Mouse (Mus musculus): ENCODE data around the gene Creb5. TPM values are rescaled to one million over a fixed set of nuclear protein-coding genes. Genes with fewer than 3 reads are reported as not detected.

Gene Creb5
- polyA plus RNA-seq, 1 experiment, result 2.3 TPM

DNA sequence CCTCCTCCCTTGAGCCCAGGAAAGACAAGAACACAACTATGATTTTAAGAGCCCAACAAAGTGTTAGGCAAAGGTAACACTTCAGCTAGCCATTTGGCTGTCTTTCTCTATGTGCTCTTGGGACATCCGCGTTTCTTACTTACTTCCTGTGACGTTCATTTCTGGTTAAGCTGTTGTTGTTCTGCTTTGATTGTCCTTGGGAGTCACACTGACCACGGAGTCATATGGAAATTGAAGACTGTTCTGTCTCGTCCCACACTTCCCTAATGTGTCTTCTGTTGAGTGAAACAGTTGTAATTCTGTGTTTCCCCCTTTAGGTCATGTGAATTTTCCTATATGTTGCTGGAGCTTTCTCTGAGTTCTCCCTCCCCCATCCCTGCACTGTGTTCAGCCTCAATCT is 305.2 kb downstream of the Creb5 start:
- TF ChIP-seq POLR2A (IDR thresholded peaks at IDR 0.05; ENCODE audit: extremely low read depth, insufficient read depth, low read length) (no peak), CTCF (IDR thresholded peaks at IDR 0.05; ENCODE audit: extremely low read depth, insufficient read depth, low read length) (no peak)
- H3K4me3 ChIP-seq (ENCODE audit: insufficient read depth, low read length), result no peak overlapping the region

DNA sequence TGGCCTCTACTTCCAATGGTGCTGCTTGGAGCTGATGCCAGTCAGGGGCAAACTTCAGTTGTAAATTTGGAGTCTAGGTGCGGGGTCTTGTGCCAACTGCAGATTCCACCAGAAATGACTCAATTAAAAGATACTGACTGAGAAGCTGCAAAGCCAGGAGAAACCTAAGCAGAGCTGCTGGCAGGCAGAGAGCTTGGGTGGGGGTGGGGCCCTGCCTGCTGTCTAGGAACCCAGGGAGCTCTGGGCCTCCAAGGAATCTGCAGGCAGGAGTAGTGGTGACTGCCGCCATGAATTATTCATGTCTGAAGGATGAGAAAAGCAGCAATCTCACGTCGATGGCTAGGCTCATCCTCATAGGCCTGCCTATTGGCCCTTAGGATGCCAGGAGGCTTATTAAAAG is 306.5 kb downstream of the Creb5 start:
- no peak overlapping the region for H3K4me3 ChIP-seq (ENCODE audit: insufficient read depth, low read length)
- TF ChIP-seq POLR2A (IDR thresholded peaks at IDR 0.05; ENCODE audit: extremely low read depth, insufficient read depth, low read length) (no peak), CTCF (IDR thresholded peaks at IDR 0.05; ENCODE audit: extremely low read depth, insufficient read depth, low read length) (no peak)
- H3K27ac ChIP-seq (ENCODE audit: insufficient read depth, low read length), result no peak overlapping the region
- no peaks in the 10 kb centered on the region for H3K4me1 ChIP-seq (ENCODE audit: control insufficient read depth, insufficient read depth, low read length)

More for the DNA sequence above, 305.2 kb downstream of the Creb5 start:
- no peaks in the 10 kb centered on the region for H3K4me1 ChIP-seq (ENCODE audit: control insufficient read depth, insufficient read depth, low read length)
- no peak overlapping the region for H3K27ac ChIP-seq (ENCODE audit: insufficient read depth, low read length)

DNA sequence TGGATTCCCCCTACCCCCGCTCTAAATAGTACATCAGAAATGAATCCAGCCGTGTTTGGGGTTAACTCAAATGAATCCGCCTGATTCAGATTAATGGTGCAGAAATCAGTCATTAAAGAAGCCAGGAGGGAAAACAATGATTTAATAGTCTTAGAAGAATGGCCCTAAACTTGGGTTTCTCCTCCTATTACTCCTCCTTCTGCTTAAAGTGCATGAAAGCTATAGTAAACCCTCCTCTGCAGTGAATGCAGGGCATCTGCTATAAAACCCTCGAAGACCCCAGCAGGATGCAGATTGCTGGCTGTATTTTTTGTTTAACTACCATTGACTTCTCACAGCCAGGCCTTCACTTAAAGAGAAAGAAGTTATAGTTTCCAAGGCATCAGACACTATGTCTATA is 307.2 kb downstream of the Creb5 start:
- Histone ChIP-seq H3K4me3 (ENCODE audit: insufficient read depth, low read length) (no peak overlapping the region), H3K4me1 (ENCODE audit: control insufficient read depth, insufficient read depth, low read length) (no peaks in the 10 kb centered on the region), H3K27ac (ENCODE audit: insufficient read depth, low read length) (no peak overlapping the region)
- TF ChIP-seq CTCF (IDR thresholded peaks at IDR 0.05; ENCODE audit: extremely low read depth, insufficient read depth, low read length) (no peak), POLR2A (IDR thresholded peaks at IDR 0.05; ENCODE audit: extremely low read depth, insufficient read depth, low read length) (no peak)

DNA sequence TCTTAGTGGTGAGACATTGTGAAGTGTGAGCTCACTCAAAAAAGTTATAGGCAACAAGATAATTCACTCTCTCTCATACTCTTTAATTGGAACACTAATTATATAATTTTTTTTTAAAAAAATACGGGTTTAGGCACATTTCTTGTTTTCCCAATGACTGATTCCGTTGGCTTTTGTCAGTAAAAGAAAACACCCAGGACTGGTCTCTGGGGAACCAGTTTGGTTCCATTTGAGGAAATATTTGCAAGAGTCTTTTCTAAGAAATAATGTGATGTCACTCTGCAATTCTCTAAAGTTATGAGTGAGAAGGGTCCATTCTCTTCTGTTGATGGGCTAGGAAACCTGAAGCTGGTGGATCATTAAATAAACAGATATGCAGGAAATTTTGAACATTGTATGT is 309.3 kb downstream of the Creb5 start:
- Histone ChIP-seq H3K4me3 (ENCODE audit: insufficient read depth, low read length) (no peak overlapping the region), H3K4me1 (ENCODE audit: control insufficient read depth, insufficient read depth, low read length) (no peaks in the 10 kb centered on the region), H3K27ac (ENCODE audit: insufficient read depth, low read length) (no peak overlapping the region)
- TF ChIP-seq POLR2A (IDR thresholded peaks at IDR 0.05; ENCODE audit: extremely low read depth, insufficient read depth, low read length) (no peak), CTCF (IDR thresholded peaks at IDR 0.05; ENCODE audit: extremely low read depth, insufficient read depth, low read length) (no peak)

DNA sequence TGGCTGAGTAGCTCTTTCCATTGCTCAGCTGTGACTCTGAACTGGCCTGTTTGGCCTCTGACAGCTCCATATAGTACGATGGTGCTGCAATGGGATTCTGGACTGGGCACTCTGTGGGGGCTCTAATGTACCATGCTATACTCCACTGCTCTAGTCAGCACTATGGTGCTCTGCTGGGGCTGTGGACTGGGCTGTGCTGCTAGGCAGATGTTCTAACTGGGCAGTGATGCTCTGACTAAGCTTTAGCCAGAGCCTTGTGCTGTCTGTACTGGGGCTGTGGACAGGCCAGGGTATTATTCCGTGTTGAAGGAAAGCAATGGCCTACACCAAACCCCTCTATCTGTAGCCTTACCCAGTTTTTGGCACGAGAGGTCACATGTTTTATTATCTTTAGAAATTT is 316.0 kb downstream of the Creb5 start:
- no peak overlapping the region for H3K27ac ChIP-seq (ENCODE audit: insufficient read depth, low read length)
- no peak overlapping the region for H3K4me3 ChIP-seq (ENCODE audit: insufficient read depth, low read length)
- TF ChIP-seq CTCF (IDR thresholded peaks at IDR 0.05; ENCODE audit: extremely low read depth, insufficient read depth, low read length) (no peak), POLR2A (IDR thresholded peaks at IDR 0.05; ENCODE audit: extremely low read depth, insufficient read depth, low read length) (no peak)
- no peaks in the 10 kb centered on the region for H3K4me1 ChIP-seq (ENCODE audit: control insufficient read depth, insufficient read depth, low read length)

DNA sequence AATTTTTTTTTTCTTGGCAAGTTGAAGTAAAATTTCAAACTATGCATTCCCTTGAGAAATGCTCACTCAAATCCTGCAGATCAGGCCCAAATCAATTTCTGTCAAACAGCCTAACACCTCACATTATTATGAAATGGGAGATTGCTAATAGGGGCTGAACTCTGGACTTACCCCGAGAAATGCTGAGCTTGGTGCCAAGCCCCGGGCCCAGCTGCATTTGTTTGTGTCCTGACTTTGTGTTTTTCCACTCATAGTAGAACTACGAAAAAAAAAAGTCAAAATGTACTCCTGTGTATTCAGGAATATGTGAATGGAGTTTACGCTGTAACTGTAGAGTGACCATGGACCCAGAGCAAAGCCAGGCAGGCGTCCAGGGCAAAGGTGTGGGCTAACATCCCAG is 316.6 kb downstream of the Creb5 start:
- H3K4me1 ChIP-seq (ENCODE audit: control insufficient read depth, insufficient read depth, low read length), result no peaks in the 10 kb centered on the region

DNA sequence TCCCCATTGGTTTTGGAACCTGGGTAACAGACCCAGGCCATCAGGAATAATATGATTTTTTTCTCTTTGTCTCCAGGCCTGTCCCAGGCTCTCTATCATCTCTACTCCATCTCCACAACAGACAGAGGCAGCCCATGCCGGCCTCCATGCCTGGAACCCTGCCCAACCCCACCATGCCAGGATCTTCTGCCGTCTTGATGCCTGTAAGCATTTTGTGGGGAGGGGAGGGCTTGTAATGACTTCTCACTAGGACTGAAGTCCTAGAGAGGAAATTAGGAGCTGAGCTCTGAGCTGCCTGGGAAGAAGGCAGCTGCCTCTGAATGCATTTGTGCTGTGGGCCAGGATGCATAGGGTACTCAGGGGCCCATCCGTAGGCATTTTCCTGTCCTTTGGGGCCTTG is 317.3 kb downstream of the Creb5 start:
- Histone ChIP-seq H3K4me3 (ENCODE audit: insufficient read depth, low read length) (no peak overlapping the region), H3K4me1 (ENCODE audit: control insufficient read depth, insufficient read depth, low read length) (no peaks in the 10 kb centered on the region), H3K27ac (ENCODE audit: insufficient read depth, low read length) (no peak overlapping the region)
- TF ChIP-seq CTCF (IDR thresholded peaks at IDR 0.05; ENCODE audit: extremely low read depth, insufficient read depth, low read length) (no peak), POLR2A (IDR thresholded peaks at IDR 0.05; ENCODE audit: extremely low read depth, insufficient read depth, low read length) (no peak)

More for the DNA sequence above, 316.6 kb downstream of the Creb5 start:
- Histone ChIP-seq H3K27ac (ENCODE audit: insufficient read depth, low read length) (no peak overlapping the region), H3K4me3 (ENCODE audit: insufficient read depth, low read length) (no peak overlapping the region)
- TF ChIP-seq CTCF (IDR thresholded peaks at IDR 0.05; ENCODE audit: extremely low read depth, insufficient read depth, low read length) (no peak), POLR2A (IDR thresholded peaks at IDR 0.05; ENCODE audit: extremely low read depth, insufficient read depth, low read length) (no peak)

DNA sequence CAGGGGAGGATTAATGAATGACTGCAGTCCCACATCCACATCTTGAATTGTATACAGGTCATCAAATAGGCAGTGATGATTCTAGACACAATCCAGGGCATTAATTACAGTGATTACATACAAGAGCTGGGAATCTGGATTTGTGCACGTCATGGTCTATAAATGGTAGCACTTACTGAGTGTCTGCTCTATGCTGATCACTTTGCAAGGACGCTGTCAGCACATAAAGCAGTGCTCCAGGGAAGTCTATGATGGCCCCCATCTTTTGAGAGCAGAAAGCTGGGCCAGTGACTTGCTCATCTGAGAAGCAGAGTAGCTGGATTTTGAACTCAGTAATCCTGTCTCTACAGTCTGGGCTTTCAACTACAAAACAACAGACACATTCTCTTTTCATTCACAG is 318.1 kb downstream of the Creb5 start:
- no peak for TF ChIP-seq POLR2A (IDR thresholded peaks at IDR 0.05; ENCODE audit: extremely low read depth, insufficient read depth, low read length)
- no peak for TF ChIP-seq CTCF (IDR thresholded peaks at IDR 0.05; ENCODE audit: extremely low read depth, insufficient read depth, low read length)
- Histone ChIP-seq H3K4me1 (ENCODE audit: control insufficient read depth, insufficient read depth, low read length) (no peaks in the 10 kb centered on the region), H3K4me3 (ENCODE audit: insufficient read depth, low read length) (no peak overlapping the region), H3K27ac (ENCODE audit: insufficient read depth, low read length) (no peak overlapping the region)

DNA sequence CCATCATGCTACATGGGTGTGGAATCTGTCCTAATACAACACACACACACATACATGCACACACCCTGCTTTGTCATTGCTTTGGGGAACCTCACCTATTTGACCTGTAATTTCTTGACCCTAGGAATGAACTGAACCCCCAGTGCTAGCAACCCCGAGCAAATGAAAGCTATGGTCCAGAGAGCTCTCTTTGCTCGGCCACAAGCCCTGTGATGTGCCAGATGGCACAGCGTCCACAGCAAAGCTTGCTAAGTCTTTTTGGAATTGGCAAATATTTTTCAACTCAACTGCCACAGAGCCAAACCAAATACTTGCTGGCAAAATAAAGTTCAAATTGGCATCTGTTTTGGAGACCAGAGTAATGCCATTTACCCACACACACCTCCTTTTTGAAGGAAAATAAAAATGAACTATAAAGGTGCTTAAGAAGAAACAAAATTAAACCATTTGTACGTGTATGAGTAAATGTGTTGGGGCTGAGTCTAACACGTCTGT is 324.4 kb downstream of the Creb5 start:
- Histone ChIP-seq H3K27ac (ENCODE audit: insufficient read depth, low read length) (no peak overlapping the region), H3K4me3 (ENCODE audit: insufficient read depth, low read length) (no peak overlapping the region), H3K4me1 (ENCODE audit: control insufficient read depth, insufficient read depth, low read length) (peaks cover 1% of the 10 kb centered on the region; the same call in 1 of the 2 replicates)
- TF ChIP-seq POLR2A (IDR thresholded peaks at IDR 0.05; ENCODE audit: extremely low read depth, insufficient read depth, low read length), result no peak
- TF ChIP-seq CTCF (IDR thresholded peaks at IDR 0.05; ENCODE audit: extremely low read depth, insufficient read depth, low read length), result no peak

DNA sequence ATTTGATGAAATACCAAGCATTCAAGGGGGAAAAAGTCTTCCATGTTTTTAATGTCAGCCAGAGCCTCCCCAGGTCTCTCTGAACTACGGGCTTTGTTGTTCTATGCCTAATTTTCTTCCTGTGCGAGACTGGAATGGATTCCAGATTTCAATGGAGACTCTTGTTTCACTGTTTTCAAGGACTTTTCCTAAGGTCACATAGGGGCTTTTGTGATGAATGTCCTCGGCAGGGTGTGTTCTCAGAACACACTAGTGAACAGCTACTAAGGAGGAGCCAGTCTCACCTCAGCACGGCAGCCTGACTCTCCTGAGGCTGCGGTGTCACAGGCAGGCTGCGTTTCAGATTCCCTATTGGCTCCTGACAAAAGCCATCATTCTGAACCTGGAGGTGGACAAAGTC is 325.6 kb downstream of the Creb5 start:
- H3K27ac ChIP-seq (ENCODE audit: insufficient read depth, low read length), result no peak overlapping the region
- no peak overlapping the region for H3K4me3 ChIP-seq (ENCODE audit: insufficient read depth, low read length)
- peaks cover 1% of the 10 kb centered on the region; the same call in 1 of the 2 replicates for H3K4me1 ChIP-seq (ENCODE audit: control insufficient read depth, insufficient read depth, low read length)
- TF ChIP-seq CTCF (IDR thresholded peaks at IDR 0.05; ENCODE audit: extremely low read depth, insufficient read depth, low read length) (no peak), POLR2A (IDR thresholded peaks at IDR 0.05; ENCODE audit: extremely low read depth, insufficient read depth, low read length) (no peak)

All from cortical plate, adult 2 months (tissue).